In genomic region chr3:102027880-102028279, GRCm38 (mm10) we compare ENCODE assay signal across 9 mouse cellular contexts. TPM values are rescaled to one million over a fixed set of nuclear protein-coding genes. Genes with fewer than 3 reads are reported as not detected.
DNase-seq lines count a peak whose midpoint lies in the region; ATAC-seq and TF ChIP-seq lines count a peak whose summit lies in the region.
"Had no signal": no experiment of that assay in that cellular context is flagged by ENCODE, and none has a peak within 500 bp of the region (broad histone marks: within the 10 kb centered on the region; RNA-seq: fewer than 3 reads in every experiment).

No protein-coding gene starts in this region.

- peak; percentile 42 for DNase-seq in CD4-positive, CD25-positive, alpha-beta regulatory T cell, adult 2 months (ENCODE audit: low read depth, low spot score)
- DNase-seq in lung, embryonic 14.5 days, result peak; percentile 52
- no peak for DNase-seq in lung, postnatal 4 days
- peak; percentile 47 for DNase-seq in mesoderm, embryonic 11.5 days (ENCODE audit: low read depth, low spot score)
- no peak for DNase-seq in frontal cortex, postnatal 14 days (ENCODE audit: low spot score in 2 of 2)
- no peak for DNase-seq in right cerebral cortex, postnatal 4 days

- H3K27me3 ChIP-seq in lung, embryonic 14.5 days (ENCODE audit: insufficient read depth, low read length), result no peaks in the 10 kb centered on the region; the same call in 1 of the 2 replicates

- no peaks in the 10 kb centered on the region for H3K9me3 ChIP-seq in lung, embryonic 14.5 days (ENCODE audit: low read depth, low read length)

- no peak for TF ChIP-seq POLR2A in cortical plate, adult 2 months (IDR thresholded peaks at IDR 0.05; ENCODE audit: extremely low read depth, insufficient read depth, low read length)

- peak; percentile 71 for TF ChIP-seq CTCF in lung, embryonic 14.5 days (IDR thresholded peaks at IDR 0.05; ENCODE audit: low read depth)
- peak; percentile 25; the same call in 1 of the 2 replicates for TF ChIP-seq CTCF in cortical plate, adult 2 months (IDR thresholded peaks at IDR 0.05; ENCODE audit: extremely low read depth, insufficient read depth, low read length)

- no peak overlapping the region for H3K4me3 ChIP-seq in lung, embryonic 14.5 days (ENCODE audit: low read depth, low read length)
- H3K4me3 ChIP-seq in cortical plate, adult 2 months (ENCODE audit: insufficient read depth, low read length), result no peak overlapping the region

- no peak overlapping the region for H3K27ac ChIP-seq in lung, embryonic 14.5 days (ENCODE audit: low read depth)
- no peak overlapping the region for H3K27ac ChIP-seq in cortical plate, adult 2 months (ENCODE audit: insufficient read depth, low read length)

- no peaks in the 10 kb centered on the region for H3K36me3 ChIP-seq in lung, embryonic 14.5 days (ENCODE audit: insufficient read depth)

- 0 out of 2 replicates have a peak, but pooled peaks cover 5% of the 10 kb centered on the region for H3K4me1 ChIP-seq in lung, embryonic 14.5 days (ENCODE audit: insufficient read depth)
- no peaks in the 10 kb centered on the region for H3K4me1 ChIP-seq in cortical plate, adult 2 months (ENCODE audit: control insufficient read depth, insufficient read depth, low read length)

- WGBS in lung, embryonic 14.5 days, result 59% methylated on average over 6 of the region's 6 CpGs

- H3K9ac ChIP-seq in lung, embryonic 14.5 days, result no peak overlapping the region

- no peak overlapping the region for H3K4me2 ChIP-seq in lung, embryonic 14.5 days

- ATAC-seq in CD4-positive, CD25-positive, alpha-beta regulatory T cell, adult 4 months, result no peak
- no peak for ATAC-seq in lung, embryonic 14.5 days (ENCODE audit: insufficient read depth)

RNA-seq across cellular contexts. Expression of gene Nhlh2, which starts 18.0 kb away (rescaled TPM):
- polyA plus RNA-seq in CD4-positive, CD25-positive, alpha-beta regulatory T cell, adult 4 months (2017; shearing (Covaris generic)), result not detected
- polyA plus RNA-seq in lung, embryonic 14.5 days (2014; fragmentation: Nextera tagmentation; extraction: Ambion mirVana), result not detected in 2 replicates
- polyA plus RNA-seq in cortical plate, adult 2 months (2012; rRNA removed), result 0.02 and 0.13 TPM in 2 replicates
- polyA plus RNA-seq: kidney, embryonic 14.5 days had no signal

RNA-seq across cellular contexts. Expression of gene Casq2, which starts 58.3 kb away (rescaled TPM):
- not detected for polyA plus RNA-seq in CD4-positive, CD25-positive, alpha-beta regulatory T cell, adult 4 months (2017; shearing (Covaris generic))
- polyA plus RNA-seq in lung, embryonic 14.5 days (2014; fragmentation: Nextera tagmentation; extraction: Ambion mirVana), result 0.43 and 3.6 TPM in 2 replicates
- 5.4 and 6.4 TPM in 2 replicates for polyA plus RNA-seq in cortical plate, adult 2 months (2012; rRNA removed)

Comparison
In these comparisons a context has a peak if more than half of its experiments do, and no peak if none do; other contexts are left out.
1. DNase-seq: peak in CD4-positive, CD25-positive, alpha-beta regulatory T cell, adult 2 months (single experiment), lung, embryonic 14.5 days (single experiment) and mesoderm, embryonic 11.5 days (single experiment); none in lung, postnatal 4 days (0 of 2), frontal cortex, postnatal 14 days (0 of 2) and right cerebral cortex, postnatal 4 days (single experiment).